Mouse (Mus musculus) small intestine, adult 2 months (tissue): ENCODE measurements around the gene Tm4sf19. TPM values are rescaled to one million over a fixed set of nuclear protein-coding genes. Genes with fewer than 3 reads are reported as not detected.
A peak's percentile ranks its signal among the peaks of the same experiment; 100 is the strongest.

Experiments used
- H3K27ac ChIP-seq: fragments of 200-500 bp; 2 replicates; pipeline ENCODE4 v1.5.1; 2012; ENCODE audit warnings: low read depth, low read length, control low read depth, inconsistent platforms; ENCODE audit not compliant: insufficient read depth
- H3K27me3 ChIP-seq: fragments of 200-500 bp; 2 replicates; pipeline ENCODE4 v1.6.1; 2012; ENCODE audit warnings: mild to moderate bottlenecking, moderate library complexity, low read length, inconsistent platforms; ENCODE audit not compliant: control insufficient read depth, insufficient read depth
- H3K36me3 ChIP-seq: fragments of 200-500 bp; 2 replicates; pipeline ENCODE4 v1.6.1; 2012; ENCODE audit warnings: mild to moderate bottlenecking, low read length, control low read depth, inconsistent platforms; ENCODE audit not compliant: control insufficient read depth, insufficient read depth
- H3K4me1 ChIP-seq: fragments of 200-500 bp; 2 replicates; pipeline ENCODE4 v1.6.1; 2012; ENCODE audit warnings: low read length, inconsistent platforms, mixed read lengths; ENCODE audit not compliant: control insufficient read depth, insufficient read depth, insufficient read length
- H3K4me3 ChIP-seq: fragments of 200-500 bp; 2 replicates; pipeline ENCODE4 v1.5.1; 2012; ENCODE audit warnings: low read depth, mild to moderate bottlenecking, control low read depth, inconsistent platforms, low read length, moderate library complexity
- CTCF ChIP-seq: fragments of 200-500 bp; IDR thresholded peaks from 2 replicates; pipeline ENCODE4 v1.5.1; 2012; ENCODE audit warnings: low read depth, mild to moderate bottlenecking, control low read depth, inconsistent platforms, low read length, moderate library complexity, mixed read lengths; ENCODE audit not compliant: insufficient replicate concordance, insufficient read length; ENCODE audit errors: extremely low read depth
- POLR2A ChIP-seq: fragments of 200-500 bp; IDR thresholded peaks from 2 replicates; pipeline ENCODE4 v1.6.1; 2012; ENCODE audit warnings: low read depth, mild to moderate bottlenecking, control low read depth, inconsistent platforms, low read length, moderate library complexity
- WGBS: fragments of 180-500 bp; shearing (Covaris S2); methylation state at CpG from one replicate; pipeline ENCODE4 v1.1.7; 2018; 5-methylcytosine and 5-hydroxymethylcytosine counted together
- polyA plus RNA-seq: library from polyadenylated mRNA; depleted of rRNA; stranded (reverse); fragments of >200 nt; gene quantifications from 2 replicates; pipeline ENCODE4 v1.2.3, GENCODE M21; 2012

Tm4sf19 gene
- polyA plus RNA-seq, 1 experiment = 0.35 TPM

GRCm38 (mm10) chr16:32389049-32389448 is 11.3 kb upstream of the Tm4sf19 start:
- Histone ChIP-seq H3K4me1 (no peaks in the 10 kb centered on the region), H3K27ac (no peak overlapping the region), H3K4me3 (no peak overlapping the region), H3K27me3 (no peaks in the 10 kb centered on the region), H3K36me3 (peaks cover 11% of the 10 kb centered on the region)
- TF ChIP-seq POLR2A = no peak
- TF ChIP-seq CTCF = no peak

- Histone ChIP-seq H3K27ac (no peak overlapping the region), H3K4me3 (no peak overlapping the region), H3K4me1 (no peaks in the 10 kb centered on the region), H3K36me3 (peaks cover 8% of the 10 kb centered on the region), H3K27me3 (no peaks in the 10 kb centered on the region)
- 81% methylated on average over 3 of the region's 3 CpGs for WGBS
- no peak for TF ChIP-seq POLR2A
- no peak for TF ChIP-seq CTCF
Measured at GRCm38 (mm10) chr16:32389841-32390240, 10.5 kb upstream of the Tm4sf19 start.

- H3K4me3 ChIP-seq = no peak overlapping the region
- H3K36me3 ChIP-seq = peaks cover 3% of the 10 kb centered on the region
- TF ChIP-seq CTCF (no peak), POLR2A (no peak)
- no peaks in the 10 kb centered on the region for H3K27me3 ChIP-seq
- WGBS = 86% methylated on average over 3 of the region's 3 CpGs
- H3K4me1 ChIP-seq = no peaks in the 10 kb centered on the region
- no peak overlapping the region for H3K27ac ChIP-seq
Measured at GRCm38 (mm10) chr16:32390882-32391281, 9.4 kb upstream of the Tm4sf19 start.

GRCm38 (mm10) chr16:32395679-32396540 is 4.4 kb upstream of the Tm4sf19 start:
- H3K4me1 ChIP-seq = no peaks in the 10 kb centered on the region
- H3K36me3 ChIP-seq = peaks cover 3% of the 10 kb centered on the region
- no peaks in the 10 kb centered on the region for H3K27me3 ChIP-seq
- TF ChIP-seq CTCF (no peak), POLR2A (no peak)
- no peak overlapping the region for H3K4me3 ChIP-seq
- peak overlapping the region; percentile 46; the same call in 1 of the 2 replicates for H3K27ac ChIP-seq
- WGBS = 69% methylated on average over 6 of the region's 6 CpGs

GRCm38 (mm10) chr16:32396541-32396835 is 3.8 kb upstream of the Tm4sf19 start:
- H3K4me3 ChIP-seq = no peak overlapping the region
- H3K4me1 ChIP-seq = no peaks in the 10 kb centered on the region
- H3K36me3 ChIP-seq = peaks cover 3% of the 10 kb centered on the region
- no peak for TF ChIP-seq POLR2A
- no peak for TF ChIP-seq CTCF
- no peak overlapping the region; the same call in 1 of the 2 replicates for H3K27ac ChIP-seq
- WGBS = 70% methylated on average over 3 of the region's 3 CpGs
- no peaks in the 10 kb centered on the region for H3K27me3 ChIP-seq

GRCm38 (mm10) chr16:32398206-32398605 is 2.1 kb upstream of the Tm4sf19 start:
- no peaks in the 10 kb centered on the region for H3K4me1 ChIP-seq
- H3K36me3 ChIP-seq = no peaks in the 10 kb centered on the region; the same call in 1 of the 2 replicates
- no peaks in the 10 kb centered on the region for H3K27me3 ChIP-seq
- TF ChIP-seq CTCF (no peak), POLR2A (no peak)
- WGBS = 72% methylated on average over 3 of the region's 3 CpGs
- no peak overlapping the region for H3K4me3 ChIP-seq
- H3K27ac ChIP-seq = no peak overlapping the region

- Histone ChIP-seq H3K36me3 (no peaks in the 10 kb centered on the region), H3K27me3 (no peaks in the 10 kb centered on the region), H3K4me3 (no peak overlapping the region), H3K4me1 (no peaks in the 10 kb centered on the region), H3K27ac (peak overlapping the region; percentile 36)
- 80% methylated on average over 9 of the region's 9 CpGs for WGBS
- no peak for TF ChIP-seq POLR2A
- TF ChIP-seq CTCF = no peak
Measured at GRCm38 (mm10) chr16:32401335-32401965, 1.1 kb downstream of the Tm4sf19 start.
